In genomic region chr1:90205223-90205622, GRCm38 (mm10) we compare ENCODE assay signal across 8 mouse cellular contexts. TPM values are rescaled to one million over a fixed set of nuclear protein-coding genes. Genes with fewer than 3 reads are reported as not detected.
DNase-seq lines count a peak whose midpoint lies in the region; ATAC-seq and TF ChIP-seq lines count a peak whose summit lies in the region.

No protein-coding gene starts in this region.

- WGBS in limb, embryonic 14.5 days = 1% methylated on average over 6 of the region's 6 CpGs
- WGBS in midbrain, postnatal 0 days = under 1% methylated on average over 6 of the region's 6 CpGs

- peaks cover 5% of the 10 kb centered on the region; the same call in 1 of the 2 replicates for H3K36me3 ChIP-seq in limb, embryonic 14.5 days (ENCODE audit: control insufficient read depth, insufficient read depth, low read length)
- H3K36me3 ChIP-seq in midbrain, postnatal 0 days (ENCODE audit: insufficient read depth, low read length) = no peaks in the 10 kb centered on the region

- peak; percentile 71 for TF ChIP-seq CTCF in brain, embryonic 14.5 days (IDR thresholded peaks at IDR 0.05; ENCODE audit: borderline replicate concordance, extremely low read depth, insufficient read depth, insufficient read length)
- peak; percentile 85 for TF ChIP-seq CTCF in midbrain, postnatal 0 days (IDR thresholded peaks at IDR 0.05)

- intact Hi-C loops in gastrocnemius, postnatal 14 days (cut with DNase I; ENCODE audit: low total_unique reads) = loop anchor here (10.0 kb wide), 1 partner anchor 380 kb away; no protein-coding TSS in a partner anchor

- H3K4me1 ChIP-seq in limb, embryonic 14.5 days (ENCODE audit: control insufficient read depth, insufficient read depth, low read length) = peaks cover 48% of the 10 kb centered on the region
- peaks cover 9% of the 10 kb centered on the region; the same call in 1 of the 2 replicates for H3K4me1 ChIP-seq in midbrain, postnatal 0 days (ENCODE audit: insufficient read depth, low read length)

- H3K4me3 ChIP-seq in limb, embryonic 14.5 days (replicated peaks; ENCODE audit: low read length) = peak overlapping the region; percentile 63
- H3K4me3 ChIP-seq in midbrain, postnatal 0 days (ENCODE audit: low read depth, low read length) = peak overlapping the region; percentile 39

- H3K4me2 ChIP-seq in limb, embryonic 14.5 days (replicated peaks; ENCODE audit: low read depth, low read length, severe bottlenecking) = peak overlapping the region; percentile 62
- H3K4me2 ChIP-seq in midbrain, postnatal 0 days (ENCODE audit: low read depth, low read length, poor library complexity, severe bottlenecking) = peak overlapping the region; percentile 48

- peak; percentile 18; the same call in 1 of the 2 replicates for TF ChIP-seq POLR2A in brain, embryonic 14.5 days (IDR thresholded peaks at IDR 0.05; ENCODE audit: borderline replicate concordance, extremely low read depth, insufficient read depth, insufficient read length, poor library complexity, severe bottlenecking)
- TF ChIP-seq POLR2A in limb, embryonic 14.5 days (IDR thresholded peaks at IDR 0.05; ENCODE audit: borderline replicate concordance, extremely low read depth, insufficient read depth, insufficient read length) = peak; percentile 63; the same call in 1 of the 2 replicates

- peak; percentile 61 to 85 for DNase-seq in adrenal gland, adult (ENCODE audit: inconsistent age in 2 of 2, low spot score in 1 of 2)
- no peak for DNase-seq in adrenal gland, postnatal 4 days (ENCODE audit: low spot score in 2 of 2)
- DNase-seq in brain, embryonic 14.5 days (ENCODE audit: low read depth) = peak; percentile 94
- DNase-seq in gastrocnemius, postnatal 14 days = peak; percentile 67
- DNase-seq in kidney, adult 11 months = peak; percentile 59
- peak; percentile 83 for DNase-seq in limb, embryonic 14.5 days (ENCODE audit: low spot score)
- peak; percentile 85 for DNase-seq in midbrain, postnatal 0 days (ENCODE audit: low spot score)
- no peak for DNase-seq in thymus, adult 18-20 months

- peak overlapping the region; percentile 84 for H3K27ac ChIP-seq in limb, embryonic 14.5 days (replicated peaks; ENCODE audit: low read depth, low read length)
- H3K27ac ChIP-seq in midbrain, postnatal 0 days (ENCODE audit: low read depth, low read length) = peak overlapping the region; percentile 19; the same call in 1 of the 2 replicates

- no peaks in the 10 kb centered on the region for H3K9me3 ChIP-seq in limb, embryonic 14.5 days (ENCODE audit: control insufficient read depth, low read length)
- H3K9me3 ChIP-seq in midbrain, postnatal 0 days (ENCODE audit: low read length) = no peaks in the 10 kb centered on the region

- peak; percentile 70 for ATAC-seq in limb, embryonic 14.5 days (ENCODE audit: low FRiP score, low read depth)
- no peak; the same call in 1 of the 2 replicates for ATAC-seq in midbrain, postnatal 0 days (ENCODE audit: low FRiP score)

- H3K9ac ChIP-seq in limb, embryonic 14.5 days (ENCODE audit: low read depth, low read length, severe bottlenecking) = peak overlapping the region; percentile 83
- H3K9ac ChIP-seq in midbrain, postnatal 0 days (replicated peaks; ENCODE audit: low read length, poor library complexity, severe bottlenecking) = no peak overlapping the region

- H3K27me3 ChIP-seq in limb, embryonic 14.5 days (ENCODE audit: control insufficient read depth, insufficient read depth, low read length) = 0 out of 2 replicates have a peak, but pooled peaks cover 4% of the 10 kb centered on the region
- peaks cover 6% of the 10 kb centered on the region for H3K27me3 ChIP-seq in midbrain, postnatal 0 days (ENCODE audit: insufficient read depth, low read length)

RNA-seq across cellular contexts. Expression of gene Ackr3, which starts 1.4 kb away (rescaled TPM):
- 10 to 100 TPM; 19.5 to 22.2 TPM for total RNA-seq in adrenal gland, postnatal 4 days (2021)
- 37.6 and 76.2 TPM in 2 replicates for polyA plus RNA-seq in brain, embryonic 14.5 days (2012; rRNA removed)
- 10 to 100 TPM; 14.1 to 16.2 TPM for total RNA-seq in gastrocnemius, postnatal 14 days (2021)
- 93.8 and 129 TPM in 2 replicates for polyA plus RNA-seq in limb, embryonic 14.5 days (2012; rRNA removed)
- 49.7 and 54.9 TPM in 2 replicates for polyA plus RNA-seq in limb, embryonic 14.5 days (2014; fragmentation: Nextera tagmentation; extraction: Ambion mirVana)
- 7.9 and 9.6 TPM in 2 replicates for total RNA-seq in midbrain, postnatal 0 days (2014; rRNA removed)
- polyA plus RNA-seq in midbrain, postnatal 0 days (2015; fragmentation: Nextera tagmentation; extraction: Ambion mirVana) = 4.5 and 5.7 TPM in 2 replicates

RNA-seq across cellular contexts. Expression of gene Iqca, which starts 52.0 kb away (rescaled TPM):
- not detected for total RNA-seq in adrenal gland, postnatal 4 days (2021)
- polyA plus RNA-seq in brain, embryonic 14.5 days (2012; rRNA removed) = 0.39 and 0.52 TPM in 2 replicates
- total RNA-seq in gastrocnemius, postnatal 14 days (2021) = under 1 TPM in 1 of 2 experiments, not detected in 1; 0.16 TPM
- polyA plus RNA-seq in limb, embryonic 14.5 days (2012; rRNA removed) = 0.10 and 0.14 TPM in 2 replicates
- 0.23 and 0.54 TPM in 2 replicates for polyA plus RNA-seq in limb, embryonic 14.5 days (2014; fragmentation: Nextera tagmentation; extraction: Ambion mirVana)
- total RNA-seq in midbrain, postnatal 0 days (2014; rRNA removed) = 2.7 TPM in 1 of 2 replicates, not detected in the other
- polyA plus RNA-seq in midbrain, postnatal 0 days (2015; fragmentation: Nextera tagmentation; extraction: Ambion mirVana) = 0.55 and 0.83 TPM in 2 replicates

Comparison
In these comparisons a context has a peak if more than half of its experiments do, and no peak if none do; other contexts are left out.
1. DNase-seq: peak in adrenal gland, adult (2 of 2), brain, embryonic 14.5 days (single experiment), gastrocnemius, postnatal 14 days (single experiment), kidney, adult 11 months (single experiment), limb, embryonic 14.5 days (single experiment) and midbrain, postnatal 0 days (single experiment); none in adrenal gland, postnatal 4 days (0 of 2) and thymus, adult 18-20 months (0 of 2).